Mouse (Mus musculus): ENCODE measurements at regions not wholly inside any gene's neighbourhood (a gene's known extent, or its start where the extent isn't known, plus 50 kb on each side); places are given as distances from the start of the nearest gene placed in this dataset.

- DNase-seq (ENCODE audit: low read depth) = no peak
Observed at GRCm38 (mm10) chr6:117570346-117570745, 270.6 kb upstream of the Zfp637 start.

DNA sequence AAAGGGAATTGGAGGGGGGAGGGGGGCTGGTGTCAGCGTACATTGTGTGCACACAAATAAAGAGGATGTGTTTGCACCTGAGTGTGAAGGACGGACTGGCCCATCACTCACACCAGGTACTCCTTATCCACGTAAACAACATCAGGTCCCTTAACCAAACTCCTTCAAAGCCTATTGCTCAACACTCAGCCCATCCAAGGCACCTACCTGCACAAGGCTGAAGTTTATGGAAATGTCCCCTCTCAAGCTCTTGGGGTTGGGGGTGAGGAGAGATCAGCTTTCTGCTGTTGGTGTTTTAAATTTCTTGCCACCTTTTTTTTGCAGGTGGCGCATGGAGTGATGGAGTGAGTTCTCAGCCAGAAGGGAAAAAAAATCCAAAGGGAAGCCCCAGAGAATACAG, 270.2 kb upstream of the Zfp637 start:
- DNase-seq (ENCODE audit: low read depth) = no peak

DNA sequence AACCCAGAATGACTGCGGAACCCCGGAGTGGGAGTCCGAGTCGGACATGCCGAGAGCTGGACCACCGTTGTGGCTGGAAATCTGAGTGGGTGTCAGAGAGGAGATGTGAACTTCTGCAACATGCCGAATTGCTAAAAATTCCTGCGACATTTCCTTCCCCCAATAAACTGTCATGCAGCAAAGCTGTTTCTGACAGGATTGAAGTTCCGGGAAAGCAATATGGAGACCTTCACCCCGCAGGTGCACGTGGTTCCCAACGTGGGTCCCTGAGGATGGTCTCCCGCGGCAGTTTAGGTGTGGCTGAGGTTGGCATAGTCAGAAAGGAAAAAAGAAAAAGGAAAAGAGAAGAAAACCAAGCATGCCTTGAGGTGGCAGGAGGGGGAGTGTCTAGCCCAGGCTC, 269.0 kb upstream of the Zfp637 start:
- DNase-seq (ENCODE audit: low read depth) = no peak

GRCm38 (mm10) chr6:117573371-117573770, 267.6 kb upstream of the Zfp637 start:
- DNase-seq (ENCODE audit: low read depth) = no peak

DNA sequence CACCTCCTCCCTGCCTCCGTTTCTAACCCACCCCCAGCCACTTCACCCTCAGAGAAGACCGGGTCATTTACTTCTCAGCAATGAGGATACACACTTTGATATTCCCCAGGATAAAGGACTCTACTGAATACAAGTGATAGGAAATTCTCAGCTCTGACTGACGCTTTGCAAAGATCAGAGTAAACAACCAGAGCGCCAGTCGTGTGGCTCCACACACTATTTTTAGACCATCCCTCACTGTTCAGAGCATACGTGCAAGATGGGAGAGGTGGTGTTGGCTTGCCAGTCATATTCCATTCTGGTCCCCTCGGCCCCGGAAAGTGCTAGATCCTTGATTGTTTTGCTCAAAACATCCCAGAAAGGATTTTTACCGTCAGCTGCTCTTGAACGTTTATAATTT, 266.8 kb upstream of the Zfp637 start:
- no peak for DNase-seq (ENCODE audit: low read depth)

GRCm38 (mm10) chr6:117575057-117575456, 265.9 kb upstream of the Zfp637 start:
- DNase-seq (ENCODE audit: low read depth) = no peak

DNA sequence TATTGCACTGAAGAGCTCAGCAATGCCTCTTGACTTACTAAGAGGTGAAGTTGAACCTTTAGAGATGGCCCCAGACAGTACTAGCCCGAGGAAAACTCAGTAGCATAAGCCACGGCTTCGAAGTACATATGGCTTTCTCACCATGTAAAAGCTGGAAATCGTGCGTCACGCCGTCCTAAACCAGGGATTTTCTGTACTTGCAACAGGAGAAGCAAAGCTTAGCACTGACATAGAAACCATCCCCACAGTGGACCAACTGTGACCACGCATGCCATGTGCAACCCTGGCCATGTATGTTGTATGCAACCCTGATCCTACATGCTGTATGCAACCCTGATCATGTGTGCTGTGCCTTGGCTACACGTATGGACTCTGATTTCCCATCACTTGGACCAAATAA, 265.0 kb upstream of the Zfp637 start:
- no peak for DNase-seq (ENCODE audit: low read depth)

DNA sequence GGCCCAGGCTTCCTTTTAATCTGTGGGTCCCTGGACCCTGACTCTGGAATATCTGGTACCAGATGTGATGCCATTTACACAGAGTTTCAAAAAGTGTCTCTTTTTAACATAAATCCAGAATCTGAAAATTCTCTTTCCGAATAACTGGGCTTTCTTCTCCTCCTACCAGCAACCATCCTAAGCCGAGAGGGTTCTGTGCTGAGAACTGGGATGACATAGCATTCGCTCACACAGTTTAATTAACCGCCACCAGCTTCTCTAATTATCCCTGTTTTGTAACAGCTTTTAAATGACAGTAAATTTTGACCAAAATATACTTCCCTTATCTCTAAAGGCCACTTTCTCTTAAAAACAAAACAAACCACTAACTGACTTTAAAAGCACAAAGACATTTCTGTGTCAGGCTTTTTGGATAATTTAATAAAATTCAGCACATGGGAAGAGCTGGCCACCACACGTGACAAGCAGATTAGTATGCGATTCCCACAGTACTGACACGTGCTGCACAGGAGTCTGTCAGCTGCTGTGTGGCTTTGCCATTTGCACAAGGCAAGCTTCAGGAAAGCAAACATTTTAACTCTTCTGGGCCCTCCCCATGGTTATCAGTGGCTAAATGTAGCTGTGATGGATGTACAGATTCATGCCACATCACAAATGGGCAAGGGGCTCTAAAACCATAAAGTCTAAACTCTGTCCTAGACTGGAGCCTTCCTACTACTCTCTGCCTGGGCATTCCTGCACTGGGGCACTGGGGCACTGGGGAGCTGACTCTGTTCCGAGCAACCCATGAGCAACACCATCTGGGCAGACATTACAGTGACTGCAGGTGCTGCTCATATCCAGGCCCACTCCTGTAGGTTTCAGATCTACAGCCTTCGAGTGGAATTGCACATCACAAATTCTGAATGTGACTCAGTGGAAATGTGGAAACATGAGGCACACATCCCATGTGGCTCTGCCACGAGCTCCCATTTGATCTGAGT, 263.1 kb upstream of the Zfp637 start:
- no peak for DNase-seq (ENCODE audit: low read depth)

DNA sequence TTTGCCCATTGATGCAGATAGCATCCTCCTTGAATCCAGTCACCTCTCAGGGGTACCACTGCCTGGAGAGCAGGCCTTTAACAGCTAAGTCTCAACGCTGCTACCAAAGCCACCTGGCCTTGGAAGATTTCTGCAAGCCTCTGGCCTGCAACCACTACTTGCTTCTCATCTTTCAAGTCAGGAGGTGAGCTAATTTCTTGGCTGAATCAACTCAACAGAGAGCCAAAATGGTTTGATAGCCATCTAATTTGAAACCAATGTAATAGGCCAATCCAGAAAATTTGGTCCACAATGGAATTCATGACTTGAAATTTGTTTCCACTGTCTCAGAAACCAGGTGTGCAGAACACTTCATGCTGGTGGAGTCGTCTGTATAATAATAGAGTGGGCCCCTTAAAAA, 260.0 kb upstream of the Zfp637 start:
- DNase-seq (ENCODE audit: low read depth) = no peak

DNA sequence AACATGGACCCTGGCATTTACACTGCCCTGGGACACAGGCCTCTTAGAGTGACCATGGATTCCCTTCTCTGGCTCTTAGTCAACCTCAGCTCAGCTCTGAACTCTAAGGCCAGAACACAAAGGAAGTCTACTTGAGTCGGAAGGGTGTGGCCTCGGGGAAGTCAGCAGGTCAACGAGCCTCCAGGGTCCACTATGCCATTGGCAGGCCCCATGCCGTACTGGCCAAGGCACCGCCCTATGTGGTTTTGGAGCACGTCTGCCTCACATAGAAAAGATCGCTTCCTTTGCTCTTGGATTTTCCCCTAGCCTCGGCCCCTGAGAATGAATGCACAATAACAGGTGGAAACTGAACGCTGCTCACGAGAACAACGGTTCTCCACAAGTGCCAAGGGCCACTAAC, 257.9 kb upstream of the Zfp637 start:
- no peak for DNase-seq (ENCODE audit: low read depth)

- no peak for DNase-seq (ENCODE audit: low read depth)
Observed at GRCm38 (mm10) chr6:117584563-117584962, 256.4 kb upstream of the Zfp637 start.

DNA sequence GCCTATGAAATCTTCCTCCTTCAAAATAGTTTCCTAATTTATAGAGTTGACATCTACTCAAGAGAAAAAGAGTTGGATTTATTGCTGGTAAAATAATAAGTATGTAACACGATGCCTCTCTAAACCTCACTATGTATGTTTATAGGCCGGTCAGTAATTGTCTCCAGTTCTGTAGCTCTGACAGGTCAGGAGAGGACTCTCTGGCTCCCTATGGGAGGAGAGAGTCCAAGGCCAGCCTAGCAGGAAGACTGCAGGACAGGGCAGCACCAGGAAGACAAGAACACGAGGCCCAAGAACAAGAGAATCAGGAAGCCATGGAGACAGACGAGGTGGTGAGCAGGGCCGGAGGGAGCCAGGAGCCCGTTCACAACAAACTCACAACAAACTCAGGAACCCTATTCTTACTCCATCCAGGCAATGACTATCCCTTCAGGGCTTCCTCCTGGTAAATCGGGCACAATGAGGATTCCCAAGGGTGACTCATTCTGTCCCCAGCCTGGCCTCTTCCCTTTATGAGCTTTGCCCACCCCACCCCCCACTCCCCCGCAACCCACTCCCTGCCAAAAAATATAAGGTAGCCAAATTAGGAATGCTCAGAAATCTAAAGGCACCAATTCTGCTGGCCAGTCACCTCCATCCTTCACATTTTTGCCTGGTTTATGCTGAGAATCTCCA, 244.7 kb upstream of the Zfp637 start:
- DNase-seq (ENCODE audit: low read depth) = no peak

- DNase-seq (ENCODE audit: low read depth) = no peak
Observed at GRCm38 (mm10) chr6:117604834-117605233, 236.1 kb upstream of the Zfp637 start.

DNA sequence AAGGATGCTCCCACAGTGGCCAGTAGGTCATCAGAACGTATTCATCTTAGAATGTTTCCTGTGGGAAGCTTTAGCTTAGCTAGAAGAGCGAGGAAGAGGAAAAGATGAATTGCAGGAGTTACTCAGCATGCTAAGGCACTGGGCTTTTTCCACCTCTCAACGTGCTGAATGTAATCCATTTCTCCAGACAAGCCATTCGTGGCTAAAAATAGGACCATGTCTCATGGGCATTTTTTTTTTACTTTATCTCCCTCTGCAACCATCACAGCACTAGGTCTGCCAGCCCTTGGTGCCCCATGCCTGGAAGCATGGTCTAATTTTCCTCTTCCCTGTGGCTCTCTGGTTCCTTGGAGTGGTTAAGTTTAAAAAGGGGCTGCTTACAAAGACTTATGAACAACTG, 235.3 kb upstream of the Zfp637 start:
- DNase-seq (ENCODE audit: low read depth) = no peak

- no peak for DNase-seq (ENCODE audit: low read depth)
Observed at GRCm38 (mm10) chr6:117606211-117606610, 234.8 kb upstream of the Zfp637 start.

DNA sequence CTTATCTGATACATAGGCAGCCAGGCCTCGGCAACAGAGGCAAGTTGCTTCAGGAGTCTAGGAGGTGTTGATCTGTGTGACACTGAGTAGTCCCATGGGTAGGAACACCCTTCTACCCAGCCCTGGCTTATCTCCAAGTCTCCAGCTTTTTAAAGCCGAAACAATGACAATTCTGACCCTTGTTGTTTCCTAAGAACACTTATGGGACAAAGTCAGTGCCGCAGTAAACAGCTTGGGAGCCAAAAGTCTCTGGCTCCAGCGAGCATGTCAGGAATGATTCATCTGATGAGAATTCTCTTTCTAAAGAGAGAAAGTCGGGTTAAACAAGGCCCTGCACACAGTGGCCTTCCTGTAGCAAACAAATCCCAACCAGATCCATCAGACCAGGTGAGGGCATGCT, 234.0 kb upstream of the Zfp637 start:
- no peak for DNase-seq (ENCODE audit: low read depth)

DNA sequence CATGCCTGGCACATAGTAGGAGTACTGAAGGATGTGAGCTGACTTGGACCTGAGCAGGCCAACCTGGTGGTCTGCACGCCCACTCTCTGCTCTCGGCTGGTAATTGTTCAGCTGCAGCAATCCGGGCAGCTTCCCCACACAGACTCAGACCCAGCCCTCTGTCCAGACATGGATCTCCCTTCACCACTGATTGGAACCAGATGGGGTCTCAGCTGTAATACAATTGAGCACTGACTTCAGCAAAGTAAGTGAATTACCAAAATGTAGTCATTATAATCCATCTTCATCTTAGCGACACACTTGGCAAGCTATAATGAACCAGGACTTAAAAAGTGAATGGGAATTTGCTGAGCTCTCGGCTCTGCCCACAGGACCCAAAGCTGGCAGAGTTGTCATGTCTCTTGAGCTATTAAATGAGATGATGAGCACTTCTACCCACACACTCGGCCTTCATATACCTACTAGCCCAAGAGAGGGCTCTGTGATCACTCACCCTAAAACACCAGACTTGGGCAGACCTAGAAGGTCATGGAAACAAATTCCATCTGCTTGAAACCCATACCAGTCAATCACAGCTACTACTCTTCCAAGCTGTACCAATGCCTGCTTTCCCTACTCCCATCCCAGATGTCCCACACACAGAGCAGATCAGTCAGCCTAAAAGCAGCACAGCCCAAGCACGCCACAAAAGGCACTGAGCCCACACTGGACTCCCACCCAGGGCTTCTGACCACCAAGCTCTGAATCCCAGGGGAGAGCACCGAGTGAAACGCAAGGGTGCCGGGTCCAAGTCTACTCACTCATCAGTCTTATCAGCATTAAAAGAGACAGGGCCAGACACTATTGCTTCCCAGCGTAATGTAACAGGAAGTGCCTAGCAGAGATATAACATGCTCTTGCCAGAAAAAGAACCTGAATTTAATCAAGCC, 231.2 kb upstream of the Zfp637 start:
- DNase-seq (ENCODE audit: low read depth) = no peak

DNA sequence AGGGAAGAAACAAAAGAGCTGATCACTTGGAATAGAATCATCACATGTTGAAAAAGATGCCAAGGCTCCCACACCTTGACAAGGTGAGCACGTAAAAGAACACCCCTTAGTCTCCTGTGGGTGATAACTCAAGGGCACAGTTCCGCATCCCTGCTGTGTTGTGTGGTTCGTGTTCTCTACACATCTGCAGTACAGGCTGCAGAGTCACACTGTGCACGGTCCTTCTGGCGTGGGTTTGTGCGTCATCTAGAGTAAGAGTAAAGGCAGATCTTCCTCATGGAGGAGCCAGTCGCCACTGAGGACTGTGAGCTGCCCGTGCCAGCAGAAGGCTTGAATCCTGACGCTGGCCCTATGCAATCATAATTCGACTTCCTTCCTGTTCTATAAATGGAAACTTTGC, 229.7 kb upstream of the Zfp637 start:
- no peak for DNase-seq (ENCODE audit: low read depth)

DNA sequence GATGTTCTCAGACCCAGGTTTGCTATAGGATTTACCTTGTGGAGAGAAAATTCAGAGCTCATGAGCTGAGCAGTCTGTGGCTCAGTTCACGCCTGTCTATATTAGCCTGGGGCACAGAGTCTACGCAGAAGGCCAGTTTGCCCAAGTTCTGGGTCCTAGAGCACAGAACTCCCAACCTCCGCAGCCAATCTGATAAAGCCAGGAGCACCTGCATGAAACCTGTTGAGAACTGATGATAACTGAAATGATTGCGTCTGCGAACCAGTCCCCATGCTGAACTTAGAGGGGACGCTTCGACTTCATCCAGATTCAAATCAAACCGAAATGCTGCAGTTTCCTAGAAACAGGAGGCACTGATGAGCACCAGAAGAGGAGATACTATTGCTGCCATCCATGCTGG, 229.0 kb upstream of the Zfp637 start:
- DNase-seq (ENCODE audit: low read depth) = no peak

- no peak for DNase-seq (ENCODE audit: low read depth)
Observed at GRCm38 (mm10) chr6:117612421-117612820, 228.6 kb upstream of the Zfp637 start.

DNA sequence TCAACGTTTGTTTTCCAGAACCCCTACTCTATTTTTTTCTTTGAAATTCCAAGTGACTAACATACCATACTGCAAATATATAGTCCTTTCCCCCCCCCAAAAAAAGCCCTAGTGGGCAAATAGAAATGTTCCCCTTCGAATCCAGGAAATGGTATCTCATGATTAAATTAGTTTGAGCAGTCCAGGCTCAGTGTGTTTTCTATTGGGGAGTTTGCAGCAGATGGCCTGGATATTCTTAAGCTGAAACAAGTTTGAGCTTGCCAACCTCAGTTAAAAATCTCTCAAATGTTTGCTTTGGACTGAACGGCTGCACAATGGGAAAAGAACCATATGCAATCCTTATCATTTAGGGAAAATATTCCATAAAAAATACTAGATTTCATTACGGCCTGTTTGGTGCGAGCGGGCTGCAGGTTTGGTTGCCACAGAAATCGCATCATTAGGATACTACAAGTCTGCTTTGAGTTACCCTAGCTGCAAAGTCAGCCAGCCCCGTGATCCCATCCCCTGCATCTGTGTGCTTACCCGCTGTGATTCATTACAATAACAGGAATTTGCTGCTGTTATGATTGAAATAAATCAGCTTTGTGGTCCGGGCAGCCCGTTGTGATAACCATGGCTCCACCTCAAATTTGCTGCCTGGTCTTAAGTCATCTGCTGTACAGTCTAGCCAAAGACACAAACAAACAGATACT, 227.2 kb upstream of the Zfp637 start:
- no peak for DNase-seq (ENCODE audit: low read depth)

DNA sequence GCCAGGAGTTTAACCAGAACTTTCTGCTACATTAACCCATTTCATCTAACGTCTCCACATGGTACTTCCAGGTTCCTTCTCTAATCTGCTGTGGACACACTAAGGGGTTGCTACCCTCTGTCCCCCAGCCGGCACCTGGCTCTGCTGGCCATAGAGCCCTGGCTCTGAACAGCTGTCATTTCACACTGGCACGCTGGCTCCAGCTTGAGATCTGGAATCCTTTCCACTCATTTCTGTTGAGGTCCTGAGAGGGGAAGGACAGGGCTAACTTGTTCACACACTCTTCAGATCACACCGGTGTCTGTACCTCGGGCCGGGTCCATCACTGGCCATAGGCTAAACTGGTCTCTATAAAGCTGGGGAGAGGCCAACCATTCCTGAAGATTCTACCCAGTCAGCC, 226.6 kb upstream of the Zfp637 start:
- DNase-seq (ENCODE audit: low read depth) = no peak
